Mouse (Mus musculus) spleen, adult 2 months (tissue): ENCODE data around the gene Pabpc6.

ENCODE experiments used
- CTCF ChIP-seq: fragments of 200-500 bp; IDR thresholded peaks from 2 replicates; pipeline ENCODE4 v1.5.1; 2011; ENCODE audit warnings: mild to moderate bottlenecking, inconsistent platforms; ENCODE audit not compliant: insufficient read depth, insufficient read length, insufficient replicate concordance; ENCODE audit errors: extremely low read depth
- POLR2A ChIP-seq: fragments of 200-500 bp; IDR thresholded peaks from 2 replicates; pipeline ENCODE4 v1.6.1; 2011; ENCODE audit warnings: low read depth, low read length, inconsistent platforms

DNA sequence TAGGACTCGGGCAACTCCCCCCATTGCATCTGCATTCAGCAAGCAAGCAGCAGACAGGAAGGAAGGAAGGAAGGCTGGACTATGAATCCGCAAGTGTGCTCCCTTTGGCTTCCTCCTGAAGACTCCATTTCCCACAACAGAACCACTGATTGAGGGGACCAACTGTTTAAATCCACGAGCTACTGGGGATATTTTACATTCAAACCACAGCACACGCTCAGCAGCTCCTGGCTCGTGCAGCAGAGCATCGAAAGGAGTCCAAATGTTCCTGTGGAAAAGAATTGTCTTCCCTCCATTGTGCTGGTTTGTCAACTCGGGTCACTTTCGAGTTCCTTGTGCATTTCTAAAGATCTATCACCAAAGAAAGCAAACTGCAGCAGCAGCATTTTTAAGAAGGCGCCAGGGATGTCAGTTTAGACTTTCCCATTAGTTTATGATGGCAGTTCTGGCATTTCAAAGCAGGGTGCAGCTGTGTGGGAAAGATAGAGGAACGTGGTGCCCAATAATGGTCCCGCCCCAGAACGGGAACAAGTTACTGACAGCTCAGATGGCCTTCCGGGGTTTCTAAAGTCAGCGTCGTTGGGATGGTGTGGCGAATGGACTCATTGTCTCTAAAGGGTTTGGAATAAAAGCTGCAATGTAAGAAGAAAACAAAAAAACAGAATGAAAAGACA lies 36.8 kb downstream of the Pabpc6 start:
- TF ChIP-seq CTCF (no peak), POLR2A (no peak)
